Mouse (Mus musculus): Measurements from ENCODE around the gene Cdca4. TPM values are rescaled to one million over a fixed set of nuclear protein-coding genes. Genes with fewer than 3 reads are reported as not detected.

Gene Cdca4
- total RNA-seq, 2 experiments from 2014 or later: 17.1 to 20.6 TPM

Other genes with a start within 250 kb of the Cdca4 start
- 10 to 100 TPM; 21.2 to 24.0 TPM for gene Inf2, start 240.6 kb downstream of the Cdca4 start, total RNA-seq (2021)
- gene Adssl1, start 209.4 kb downstream of the Cdca4 start, total RNA-seq (2021): 100 to 1,000 TPM; 221 to 269 TPM
- gene Siva1, start 184.7 kb downstream of the Cdca4 start, total RNA-seq (2021): 10 to 100 TPM; 42.9 to 43.8 TPM
- gene Akt1, start 154.5 kb downstream of the Cdca4 start, total RNA-seq (2021): 100 to 1,000 TPM; 258 to 259 TPM
- gene Zbtb42, start 150.6 kb downstream of the Cdca4 start, total RNA-seq (2021): 1 to 10 TPM; 2.2 to 3.1 TPM
- 10 to 100 TPM; 10.2 to 11.4 TPM for gene Cep170b, start 109.0 kb downstream of the Cdca4 start, total RNA-seq (2021)
- gene Pld4, start 68.8 kb downstream of the Cdca4 start, total RNA-seq (2021): 10 to 100 TPM; 12.5 TPM
- 10 to 100 TPM; 26.7 to 32.1 TPM for gene Ahnak2, start 26.8 kb downstream of the Cdca4 start, total RNA-seq (2021)
- gene Clba1, start 20.5 kb downstream of the Cdca4 start, total RNA-seq (2021): 1 to 10 TPM in 1 of 2 experiments, under 1 TPM in 1; 0.96 to 1.4 TPM
- under 1 TPM; 0.10 to 0.18 TPM for gene Gpr132, start 38.8 kb upstream of the Cdca4 start, total RNA-seq (2021)
- 10 to 100 TPM; 60.4 to 60.8 TPM for gene Jag2, start 100.4 kb upstream of the Cdca4 start, total RNA-seq (2021)
- 10 to 100 TPM; 23.7 to 27.2 TPM for gene Nudt14, start 112.7 kb upstream of the Cdca4 start, total RNA-seq (2021)
- 10 to 100 TPM; 18.4 to 19.4 TPM for gene Btbd6, start 147.1 kb upstream of the Cdca4 start, total RNA-seq (2021)
- 10 to 100 TPM; 44.2 to 52.2 TPM for gene Brf1, start 171.3 kb upstream of the Cdca4 start, total RNA-seq (2021)
- 10 to 100 TPM; 81.4 to 82.4 TPM for gene Pacs2, start 185.1 kb upstream of the Cdca4 start, total RNA-seq (2021)
- gene Tex22, start 245.1 kb upstream of the Cdca4 start, total RNA-seq (2021): 1 to 10 TPM in 1 of 2 experiments, under 1 TPM in 1; 0.65 to 1.0 TPM